Mouse (Mus musculus): Measurements from ENCODE around the gene Ksr1.

DNA sequence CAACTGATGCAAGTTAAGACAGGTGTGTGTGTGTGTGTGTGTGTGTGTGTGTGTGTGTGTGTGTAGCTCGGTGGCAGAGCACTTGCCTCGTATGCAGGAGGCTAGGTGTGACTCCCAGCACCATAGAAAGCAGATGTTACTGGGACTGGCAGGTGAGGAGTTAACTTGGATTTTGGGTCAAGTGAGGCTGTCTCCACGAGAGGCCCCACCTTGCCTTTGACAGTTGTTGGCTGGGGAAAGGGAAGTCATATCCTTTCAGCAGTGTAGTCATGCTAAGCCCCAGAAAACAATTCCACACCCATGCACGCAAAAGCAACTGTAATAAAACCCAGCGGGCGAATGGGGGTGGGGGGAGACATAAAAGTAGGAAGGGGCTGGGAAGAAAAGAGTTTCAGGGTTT, 173.9 kb downstream of the Ksr1 start:
- TF ChIP-seq CTCF (IDR thresholded peaks at IDR 0.05; ENCODE audit: low read depth) (no peak), EP300 (IDR thresholded peaks at IDR 0.05; ENCODE audit: low read depth) (no peak)

Measured in liver, postnatal 0 days (tissue).